ENCODE assay signal across 20 mouse cellular contexts in the genomic region with DNA sequence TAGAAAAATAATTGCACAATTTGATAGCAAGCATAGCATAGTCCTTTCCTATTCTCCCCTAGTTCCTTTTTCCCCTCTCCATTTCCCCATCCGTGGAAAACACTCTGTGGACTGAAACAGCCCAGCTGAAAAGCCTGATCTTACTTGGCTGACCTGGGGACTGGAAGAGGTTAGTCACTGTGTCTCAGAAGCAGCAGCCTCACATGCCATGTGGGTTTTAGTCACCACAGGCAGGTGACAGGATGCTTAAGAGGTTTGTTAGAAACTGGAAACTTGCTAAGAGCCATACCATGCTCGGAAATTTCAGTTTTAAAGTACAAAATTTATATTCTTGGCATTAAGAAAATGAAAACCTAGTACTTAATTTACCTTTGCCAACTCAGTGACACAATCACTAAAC.
DNase-seq lines count a peak whose midpoint lies in the region; TF ChIP-seq lines count a peak whose summit lies in the region.
"Had no signal": no experiment of that assay in that cellular context is flagged by ENCODE, and none has a peak within 500 bp of the region (broad histone marks: within the 10 kb centered on the region; RNA-seq: fewer than 3 reads in every experiment).

No protein-coding gene starts in this region.

- no peak for TF ChIP-seq CTCF in layer of hippocampus, adult 2 months (conservative IDR thresholded peaks at IDR 0.05)

- peak overlapping the region; percentile 63 for H3K27ac ChIP-seq in layer of hippocampus, adult 2 months
- H3K27ac ChIP-seq: embryonic facial prominence, embryonic 13.5 days; heart, adult 2 months; heart, embryonic 15.5 days; hindbrain, embryonic 13.5 days; hindbrain, postnatal 0 days had no signal

- H3K4me3 ChIP-seq in layer of hippocampus, adult 2 months: no peak overlapping the region
- H3K4me3 ChIP-seq: embryonic facial prominence, embryonic 13.5 days; heart, adult 2 months; heart, embryonic 15.5 days; hindbrain, embryonic 13.5 days had no signal

- peak; percentile 18 for DNase-seq in adrenal gland, postnatal 10 days
- DNase-seq in adrenal gland, adult 8-10 months: no peak
- peak in 1 of 2 experiments; percentile 2 for DNase-seq in layer of hippocampus, adult 2 months (ENCODE audit: low spot score in 2 of 2)
- no peak for DNase-seq in layer of hippocampus, postnatal 25 days (ENCODE audit: extremely low spot score in 1 of 2, low spot score in 1 of 2)
- DNase-seq in 3T3-L1 (ENCODE audit: low read depth, low spot score): peak; percentile 61
- peak; percentile 11 for DNase-seq in brain, adult 2 months (ENCODE audit: low read depth, low spot score)
- DNase-seq in right cerebral cortex, adult 2 months (ENCODE audit: low spot score in 2 of 2): no peak
- no peak for DNase-seq in B cell, adult 2 months
- DNase-seq: adrenal gland, postnatal 36 days; cerebellum, adult 11-12 months; cerebellum, adult 9-10 months; cerebellum, postnatal 25 days; gastrocnemius, postnatal 14 days; heart, adult 2 months; heart, postnatal 14 days; kidney, adult 11 months had no signal

Comparison
In these comparisons a context has a peak if more than half of its experiments do, and no peak if none do; other contexts are left out.
1. DNase-seq: peak in adrenal gland, postnatal 10 days (single experiment), 3T3-L1 (single experiment) and brain, adult 2 months (single experiment); none in adrenal gland, adult 8-10 months (single experiment), layer of hippocampus, postnatal 25 days (0 of 2), right cerebral cortex, adult 2 months (0 of 2) and B cell, adult 2 months (0 of 2).